Mouse (Mus musculus): ENCODE measurements around the gene Rps6ka2. TPM values are rescaled to one million over a fixed set of nuclear protein-coding genes. Genes with fewer than 3 reads are reported as not detected.
"Not testable (repeated sequence)": the region's sequence is repeated elsewhere in the genome, so short reads cannot be mapped to it uniquely, and the experiment has no call there.

The Rps6ka2 gene
- total RNA-seq, 2 experiments from 2014 or later = 21.2 to 32.6 TPM

DNA sequence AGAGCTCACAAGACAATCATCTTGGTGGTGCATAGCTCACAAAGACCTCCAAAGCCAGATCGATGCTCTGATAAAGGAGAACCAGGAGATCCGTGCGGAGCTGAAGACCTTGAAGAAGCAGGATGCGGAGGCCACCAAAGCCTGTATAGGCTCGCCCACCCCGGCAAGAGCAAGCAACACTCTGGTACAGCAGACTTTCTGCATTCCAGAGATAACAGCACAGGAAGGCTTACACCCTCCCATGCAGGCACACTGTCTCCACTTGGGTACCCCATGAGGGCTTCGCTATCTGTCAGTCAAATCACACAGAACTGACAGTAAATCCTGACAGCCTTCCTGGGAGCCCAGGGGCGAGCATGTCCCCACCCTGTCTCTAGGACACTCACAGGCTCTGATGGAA lies 156.5 kb downstream of the Rps6ka2 start:
- not testable (repeated sequence) for ATAC-seq (replicated peaks; ENCODE audit: poor library complexity, severe bottlenecking)

DNA sequence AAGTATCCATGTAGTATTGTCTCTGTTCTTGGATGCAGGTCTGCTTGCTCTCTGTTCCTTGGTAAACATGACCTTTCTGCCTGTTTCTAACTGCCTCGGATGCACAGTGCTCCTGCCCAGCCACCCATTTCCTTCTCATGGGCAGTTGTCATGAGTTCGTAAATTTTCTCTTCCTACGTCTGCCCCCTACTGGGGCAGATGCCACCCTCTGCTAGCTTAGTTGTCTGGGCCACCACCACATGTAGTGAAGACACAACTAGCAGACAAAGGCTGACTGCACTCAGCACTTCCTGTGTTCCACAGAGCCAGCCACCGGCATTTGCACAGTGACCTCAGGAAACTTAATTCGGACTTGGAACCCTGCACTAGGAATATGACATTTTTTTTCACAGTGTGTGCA lies 162.8 kb downstream of the Rps6ka2 start:
- ATAC-seq (replicated peaks; ENCODE audit: poor library complexity, severe bottlenecking) = peak; percentile 62

DNA sequence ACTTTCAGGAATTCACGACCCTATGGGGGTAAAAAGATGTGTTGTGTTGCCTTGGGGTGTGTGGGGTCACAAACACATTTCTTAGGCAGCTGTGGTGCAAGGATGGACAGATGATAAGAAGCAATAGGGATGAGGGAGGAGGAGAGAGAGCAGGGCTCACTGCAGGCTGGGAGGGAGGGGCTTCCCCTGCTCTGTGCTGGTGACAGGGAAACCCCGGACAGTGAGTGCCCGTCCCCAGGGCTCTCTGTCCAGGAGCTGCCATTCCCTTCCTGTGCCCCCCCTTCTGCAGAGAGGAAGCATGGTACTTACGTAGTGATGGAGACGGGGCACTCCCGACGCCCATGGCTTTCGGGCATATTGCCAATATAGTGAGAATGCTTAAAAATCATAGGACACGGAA lies 167.5 kb downstream of the Rps6ka2 start:
- ATAC-seq (replicated peaks; ENCODE audit: poor library complexity, severe bottlenecking) = not testable (repeated sequence)

DNA sequence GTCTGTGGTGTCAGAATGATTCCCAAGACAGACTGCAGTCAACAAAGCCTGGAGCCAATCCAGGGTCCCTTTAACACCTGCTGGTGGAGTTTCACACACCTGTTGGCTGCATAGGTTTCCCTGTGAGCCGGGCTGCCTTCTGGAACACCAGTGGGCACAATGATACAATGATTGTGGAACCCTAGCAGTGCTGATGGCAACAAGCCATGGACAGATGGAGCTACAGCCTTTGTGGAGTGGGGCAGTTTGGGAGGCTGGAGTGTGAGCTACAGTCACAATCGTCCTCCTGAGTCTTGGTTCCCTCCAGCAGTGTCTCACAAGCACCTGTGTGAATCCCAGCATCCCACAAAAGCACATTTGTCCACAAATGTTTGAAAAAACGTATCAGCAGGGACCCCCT lies 178.8 kb downstream of the Rps6ka2 start:
- ATAC-seq (replicated peaks; ENCODE audit: poor library complexity, severe bottlenecking) = not testable (repeated sequence)

DNA sequence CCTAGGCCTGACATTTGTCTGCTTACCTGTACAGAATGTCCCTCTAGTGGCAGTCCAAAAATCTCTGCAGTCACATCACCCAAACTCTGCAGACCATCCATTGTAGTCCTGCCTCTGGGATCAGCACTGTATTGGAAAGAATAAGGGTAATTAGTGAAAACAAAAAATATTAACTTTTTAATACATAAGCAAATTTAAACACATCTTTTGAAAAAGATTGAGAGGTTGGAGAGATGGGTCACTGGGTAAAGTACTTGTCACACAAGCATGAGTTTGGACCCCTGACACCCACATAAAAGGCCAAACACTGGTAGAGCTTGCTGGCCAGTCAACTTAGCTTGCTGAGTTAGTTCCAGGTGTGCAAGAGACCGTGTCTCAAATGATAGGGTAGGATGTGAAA lies 182.7 kb downstream of the Rps6ka2 start, which contains the start of gene Ttll2:
TSS of gene Ttll2 (minus strand) at position 101 of the 400 bp plus-strand sequence.
- not testable (repeated sequence) for ATAC-seq (replicated peaks; ENCODE audit: poor library complexity, severe bottlenecking)

Other genes starting within 250 kb of the Rps6ka2 start
- gene Rsph3b, start 221.4 kb upstream of the Rps6ka2 start, total RNA-seq (2014; fragmentation: Nextera tagmentation) = 20.3 and 30.8 TPM in 2 replicates
- gene Rsph3b, start 221.4 kb upstream of the Rps6ka2 start, total RNA-seq (2017) = 34.6 and 35.3 TPM in 2 replicates
- gene Tagap1, start 209.0 kb upstream of the Rps6ka2 start, total RNA-seq (2014; fragmentation: Nextera tagmentation) = 44.9 and 48.5 TPM in 2 replicates
- gene Tagap1, start 209.0 kb upstream of the Rps6ka2 start, total RNA-seq (2017) = 41.5 and 42.2 TPM in 2 replicates
- 482 and 536 TPM in 2 replicates for gene Rnaset2b, start 199.5 kb upstream of the Rps6ka2 start, total RNA-seq (2014; fragmentation: Nextera tagmentation)
- gene Rnaset2b, start 199.5 kb upstream of the Rps6ka2 start, total RNA-seq (2017) = 929 and 969 TPM in 2 replicates
- not detected in 2 replicates for gene Gm49721, start 191.2 kb upstream of the Rps6ka2 start, total RNA-seq (2014; fragmentation: Nextera tagmentation)
- not detected in 2 replicates for gene Gm49721, start 191.2 kb upstream of the Rps6ka2 start, total RNA-seq (2017)
- 11.8 and 14.1 TPM in 2 replicates for gene Gm1604a, start 144.5 kb upstream of the Rps6ka2 start, total RNA-seq (2014; fragmentation: Nextera tagmentation)
- gene Gm1604a, start 144.5 kb upstream of the Rps6ka2 start, total RNA-seq (2017) = 4.6 and 5.9 TPM in 2 replicates
- not detected in 2 replicates for gene Tcp10a, start 154.5 kb downstream of the Rps6ka2 start, total RNA-seq (2014; fragmentation: Nextera tagmentation)
- not detected in 2 replicates for gene Tcp10a, start 154.5 kb downstream of the Rps6ka2 start, total RNA-seq (2017)
- not detected in 2 replicates for gene Ttll2, start 182.6 kb downstream of the Rps6ka2 start, total RNA-seq (2014; fragmentation: Nextera tagmentation)
- not detected in 2 replicates for gene Ttll2, start 182.6 kb downstream of the Rps6ka2 start, total RNA-seq (2017)
- not detected in 2 replicates for gene Gm49630, start 201.9 kb downstream of the Rps6ka2 start, total RNA-seq (2014; fragmentation: Nextera tagmentation)
- not detected in 2 replicates for gene Gm49630, start 201.9 kb downstream of the Rps6ka2 start, total RNA-seq (2017)
- gene Unc93a2, start 215.3 kb downstream of the Rps6ka2 start, total RNA-seq (2014; fragmentation: Nextera tagmentation) = not detected in 2 replicates
- gene Unc93a2, start 215.3 kb downstream of the Rps6ka2 start, total RNA-seq (2017) = not detected in 2 replicates

Measured in granulocyte monocyte progenitor cell, adult 5-6 weeks (primary cell).